Mouse (Mus musculus): ENCODE results near the gene Aff1. TPM values are rescaled to one million over a fixed set of nuclear protein-coding genes. Genes with fewer than 3 reads are reported as not detected.

Gene Aff1
- total RNA-seq (2023) = 191 to 221 TPM (median 200 TPM) in 4 replicates

GRCm38 (mm10) chr5:103691624-103692530 is at the start of gene Aff1:
Gene Aff1 (plus strand): TSS chr5:103692374.

GRCm38 (mm10) chr5:103655346-103656118 is 36.6 kb upstream of the Aff1 start, which contains the start of gene 1700016H13Rik:
Gene 1700016H13Rik (minus strand): TSS chr5:103656010.

Other genes with a start within 250 kb of the Aff1 start
- gene Slc10a6, start 63.0 kb upstream of the Aff1 start, total RNA-seq (2023) = not detected in 4 replicates
- not detected in 4 replicates for gene 1700016H13Rik, start 36.4 kb upstream of the Aff1 start, total RNA-seq (2023)
- gene Klhl8, start 218.9 kb downstream of the Aff1 start, total RNA-seq (2023) = 1.8 to 3.1 TPM (median 2.0 TPM) in 4 replicates